Mouse (Mus musculus) cortical plate, adult 2 months (tissue): ENCODE data around the gene Zfp553. TPM values are rescaled to one million over a fixed set of nuclear protein-coding genes. Genes with fewer than 3 reads are reported as not detected.

ENCODE experiments used
- H3K27ac ChIP-seq: fragments of 200-500 bp; 2 replicates; pipeline ENCODE4 v1.5.1; 2012; ENCODE audit warnings: low read length, control low read depth, inconsistent platforms; ENCODE audit not compliant: insufficient read depth
- H3K4me1 ChIP-seq: fragments of 200-500 bp; 2 replicates; pipeline ENCODE4 v1.6.1; 2011; ENCODE audit warnings: low read length; ENCODE audit not compliant: control insufficient read depth, insufficient read depth
- H3K4me3 ChIP-seq: fragments of 200-500 bp; 2 replicates; pipeline ENCODE4 v1.5.1; 2011; ENCODE audit warnings: mild to moderate bottlenecking, low read length, control low read depth; ENCODE audit not compliant: insufficient read depth
- CTCF ChIP-seq: fragments of 200-500 bp; IDR thresholded peaks from 2 replicates; pipeline ENCODE4 v1.5.1; 2011; ENCODE audit warnings: mild to moderate bottlenecking, control low read depth, low read length; ENCODE audit not compliant: insufficient read depth; ENCODE audit errors: extremely low read depth
- POLR2A ChIP-seq: fragments of 200-500 bp; IDR thresholded peaks from 2 replicates; pipeline ENCODE4 v1.6.1; 2011; ENCODE audit warnings: mild to moderate bottlenecking, low read length, control low read depth; ENCODE audit not compliant: insufficient read depth; ENCODE audit errors: extremely low read depth
- polyA plus RNA-seq: library from polyadenylated mRNA; depleted of rRNA; stranded (reverse); fragments of >200 nt; gene quantifications from 2 replicates; pipeline ENCODE4 v1.2.3, GENCODE M21; 2012; rRNA removed

The Zfp553 gene
- 13.5 and 15.5 TPM in 2 replicates for polyA plus RNA-seq

- Histone ChIP-seq H3K4me3 (peak within 1 kb of the TSS; percentile 96), H3K27ac (peak within 1 kb of the TSS; percentile 85), H3K4me1 (peaks cover 7% of the 10 kb centered on the region)
- TF ChIP-seq POLR2A, result 0 out of 2 replicates have a peak, but pooled peaks have one; percentile 23
- no peak for TF ChIP-seq CTCF
Measured at GRCm38 (mm10) chr7:127232622-127233367, at the start of gene Zfp553, which contains the start of gene Sept1. TSS of gene Zfp553 (plus strand) at chr7:127233061. TSS of gene Sept1 (minus strand) at chr7:127233130.

DNA sequence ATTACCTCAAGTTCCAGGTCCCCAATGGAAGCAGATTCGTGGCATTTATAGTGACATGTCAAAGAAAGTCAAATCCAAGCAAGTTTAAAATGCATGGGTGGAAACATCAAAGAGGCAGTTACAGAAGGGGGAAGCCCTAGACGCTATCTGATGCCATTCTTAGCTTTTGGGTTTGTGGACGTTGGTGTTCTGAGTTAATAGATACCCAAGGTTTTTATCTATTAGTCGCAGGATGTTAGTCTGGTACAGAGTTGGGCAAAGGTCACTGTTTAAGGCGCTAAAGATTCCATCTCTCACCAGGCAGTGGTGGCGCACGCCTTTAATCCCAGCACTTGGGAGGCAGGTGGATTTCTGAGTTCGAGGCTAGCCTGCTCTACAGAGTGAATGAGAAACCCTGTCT lies 49.5 kb upstream of the Zfp553 start:
- no peak overlapping the region for H3K4me3 ChIP-seq
- no peak for TF ChIP-seq POLR2A
- TF ChIP-seq CTCF, result no peak
- no peaks in the 10 kb centered on the region for H3K4me1 ChIP-seq
- no peak overlapping the region for H3K27ac ChIP-seq

DNA sequence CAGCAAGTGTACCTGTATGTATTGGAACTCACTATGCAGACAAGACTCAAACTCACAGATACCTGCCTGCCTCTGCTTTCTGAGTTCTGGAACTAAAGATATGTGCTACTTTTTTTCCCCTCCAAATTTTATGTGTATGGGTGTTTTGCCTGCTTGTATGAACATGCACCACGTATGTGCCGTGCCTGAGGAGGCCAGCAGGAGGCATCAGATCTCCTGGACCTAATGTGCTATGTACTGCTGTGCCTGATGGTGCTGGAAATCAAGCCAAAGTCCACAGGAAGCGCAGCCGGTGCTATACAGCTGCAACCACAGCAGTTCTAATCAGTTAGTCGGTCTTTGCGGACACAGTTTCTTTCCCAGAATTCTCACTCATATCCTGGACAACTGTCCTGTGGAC lies 49.0 kb upstream of the Zfp553 start:
- peaks cover 1% of the 10 kb centered on the region; the same call in 1 of the 2 replicates for H3K4me1 ChIP-seq
- H3K4me3 ChIP-seq, result no peak overlapping the region
- H3K27ac ChIP-seq, result no peak overlapping the region
- no peak for TF ChIP-seq POLR2A
- TF ChIP-seq CTCF, result 0 out of 2 replicates have a peak, but pooled peaks have one; percentile 3

GRCm38 (mm10) chr7:127184720-127185119 lies 48.1 kb upstream of the Zfp553 start:
- Histone ChIP-seq H3K27ac (no peak overlapping the region), H3K4me3 (no peak overlapping the region), H3K4me1 (peaks cover 2% of the 10 kb centered on the region; the same call in 1 of the 2 replicates)
- TF ChIP-seq CTCF, result no peak
- no peak for TF ChIP-seq POLR2A

- Histone ChIP-seq H3K4me3 (no peak overlapping the region), H3K27ac (no peak overlapping the region), H3K4me1 (peaks cover 2% of the 10 kb centered on the region; the same call in 1 of the 2 replicates)
- no peak for TF ChIP-seq POLR2A
- peak; percentile 51 for TF ChIP-seq CTCF
Measured at GRCm38 (mm10) chr7:127185601-127186000, 47.3 kb upstream of the Zfp553 start.

DNA sequence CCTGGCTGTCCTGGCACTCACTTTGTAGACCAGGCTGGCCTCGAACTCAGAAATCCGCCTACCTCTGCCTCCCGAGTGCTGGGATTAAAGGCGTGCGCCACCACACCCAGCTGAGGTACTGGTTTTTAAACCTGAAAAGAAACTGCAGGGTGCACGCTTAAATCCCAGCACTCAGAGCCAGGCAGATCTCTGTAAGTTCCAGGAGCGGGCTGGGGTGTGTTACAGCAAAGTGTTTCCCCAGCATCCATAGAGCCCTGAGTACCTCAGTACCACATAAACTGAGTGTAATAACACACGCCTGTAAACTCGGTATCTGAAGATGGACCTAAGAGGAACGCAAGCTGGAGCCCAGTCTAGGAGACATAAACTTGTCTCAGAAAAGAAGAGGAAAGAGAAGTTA lies 45.5 kb upstream of the Zfp553 start:
- Histone ChIP-seq H3K27ac (no peak overlapping the region), H3K4me3 (no peak overlapping the region), H3K4me1 (peaks cover 2% of the 10 kb centered on the region; the same call in 1 of the 2 replicates)
- TF ChIP-seq CTCF (no peak), POLR2A (no peak)

DNA sequence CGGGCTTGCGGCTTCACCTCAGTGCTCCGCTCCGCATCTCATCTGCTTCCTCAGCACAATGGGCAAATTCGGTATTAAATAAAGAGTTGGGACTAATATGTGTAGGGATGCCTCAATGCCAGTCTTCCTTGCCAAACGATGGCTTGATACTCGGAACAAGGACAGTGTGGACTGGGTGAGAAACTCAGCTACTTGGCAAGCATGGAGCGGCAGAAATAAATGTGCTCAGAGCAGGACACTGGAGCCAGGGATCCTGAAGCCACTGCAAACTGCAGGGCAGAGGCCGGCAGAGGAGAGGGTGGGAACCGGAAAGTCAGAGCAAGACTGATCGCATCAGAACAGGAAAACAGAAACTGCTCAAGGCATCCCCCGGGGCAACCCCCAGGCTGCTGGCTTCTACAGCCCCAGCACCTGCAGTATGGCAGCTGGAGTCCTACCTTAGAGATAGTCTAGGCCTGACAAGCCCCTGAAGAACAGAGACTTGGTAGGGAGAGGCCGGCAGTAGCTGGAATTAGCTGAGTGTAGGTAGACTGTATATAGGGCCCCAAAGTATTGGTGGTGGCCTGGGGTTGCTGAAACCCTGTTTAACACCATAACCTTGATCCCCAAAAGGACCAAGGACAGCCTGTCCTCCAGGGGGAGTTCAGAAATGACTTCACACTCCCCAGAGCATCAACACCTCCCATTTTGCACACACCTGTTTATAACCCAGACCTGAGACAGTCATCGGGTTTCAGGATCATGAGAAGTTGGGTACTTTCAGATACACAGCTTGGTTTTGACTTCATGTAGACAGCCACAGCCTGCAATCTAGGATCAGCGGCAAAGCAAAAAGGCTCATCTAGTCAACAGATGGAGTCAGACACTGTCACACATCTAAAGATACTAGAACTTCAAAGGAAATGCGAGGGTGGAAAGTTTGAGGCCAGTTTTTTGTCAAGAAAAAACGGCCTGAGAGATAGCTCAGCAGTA lies 44.3 kb upstream of the Zfp553 start:
- no peak overlapping the region for H3K4me3 ChIP-seq
- H3K4me1 ChIP-seq, result peaks cover 2% of the 10 kb centered on the region; the same call in 1 of the 2 replicates
- TF ChIP-seq CTCF, result no peak
- TF ChIP-seq POLR2A, result no peak
- H3K27ac ChIP-seq, result no peak overlapping the region

GRCm38 (mm10) chr7:127190672-127191071 lies 42.2 kb upstream of the Zfp553 start:
- Histone ChIP-seq H3K4me3 (no peak overlapping the region), H3K27ac (no peak overlapping the region), H3K4me1 (peaks cover 4% of the 10 kb centered on the region; the same call in 1 of the 2 replicates)
- TF ChIP-seq POLR2A (no peak), CTCF (no peak)

- H3K4me1 ChIP-seq, result peaks cover 4% of the 10 kb centered on the region; the same call in 1 of the 2 replicates
- no peak overlapping the region for H3K27ac ChIP-seq
- H3K4me3 ChIP-seq, result no peak overlapping the region
- TF ChIP-seq CTCF (no peak), POLR2A (no peak)
Measured at GRCm38 (mm10) chr7:127192989-127193388, 39.9 kb upstream of the Zfp553 start.
